1 mouse cellular context compared by ENCODE assay signal in genomic region chr17:17837426-17837825, GRCm38 (mm10).
TF ChIP-seq lines count a peak whose summit lies in the region.

No protein-coding gene starts in this region.

TF ChIP-seq in MEL, 35 proteins besides CTCF, POLR2A, EP300 and RAD21:
- TF ChIP-seq GABPA (IDR thresholded peaks at IDR 0.05; ENCODE audit: low read depth, low read length), result no peak
- no peak for TF ChIP-seq SIN3A (IDR thresholded peaks at IDR 0.05; ENCODE audit: low read length)
- no peak for TF ChIP-seq CHD2 (IDR thresholded peaks at IDR 0.05; ENCODE audit: low read length)
- no peak for TF ChIP-seq POLR2AphosphoS5 (IDR thresholded peaks at IDR 0.05; ENCODE audit: borderline replicate concordance, low read depth, low read length)
- TF ChIP-seq MAFK (IDR thresholded peaks at IDR 0.05; ENCODE audit: borderline replicate concordance, low read depth, low read length), result no peak
- TF ChIP-seq USF2 (IDR thresholded peaks at IDR 0.05; ENCODE audit: borderline replicate concordance in 1 of 2, insufficient read depth in 1 of 2, low read depth in 1 of 2, low read length in 2 of 2), result no peak
- no peak for TF ChIP-seq ZC3H11A (IDR thresholded peaks at IDR 0.05; ENCODE audit: low read depth, low read length)
- no peak for TF ChIP-seq ETS1 (IDR thresholded peaks at IDR 0.05; ENCODE audit: low read depth, low read length)
- no peak for TF ChIP-seq MAZ (IDR thresholded peaks at IDR 0.05; ENCODE audit: low read depth, low read length)
- TF ChIP-seq RCOR1 (IDR thresholded peaks at IDR 0.05; ENCODE audit: low read depth, low read length), result no peak
TF ChIP-seq in MEL: peak in this region for 0.
